Mouse (Mus musculus): ENCODE results near the gene Cox6a2. TPM values are rescaled to one million over a fixed set of nuclear protein-coding genes. Genes with fewer than 3 reads are reported as not detected.
A peak's percentile ranks its signal among the peaks of the same experiment; 100 is the strongest.

Gene Cox6a2
- polyA plus RNA-seq, 1 experiment from 2014 or later = 1,148 TPM

- Histone ChIP-seq H3K9me3 (replicated peaks; ENCODE audit: control insufficient read depth, low read length) (no peaks in the 10 kb centered on the region), H3K9ac (ENCODE audit: low read length) (peak overlapping the region; percentile 89), H3K36me3 (ENCODE audit: control insufficient read depth, insufficient read depth) (peaks cover 18% of the 10 kb centered on the region), H3K27ac (ENCODE audit: low read length) (peak overlapping the region; percentile 99), H3K4me3 (ENCODE audit: low read length) (peak overlapping the region; percentile 86), H3K27me3 (ENCODE audit: control insufficient read depth, insufficient read depth, low read length) (no peaks in the 10 kb centered on the region), H3K4me1 (ENCODE audit: control insufficient read depth, insufficient read depth, low read length) (peaks cover 15% of the 10 kb centered on the region), H3K4me2 (ENCODE audit: low read depth, low read length) (peak overlapping the region; percentile 78)
- WGBS = 0% methylated on average over 25 of the region's 25 CpGs
- ATAC-seq (replicated peaks; ENCODE audit: extremely low read depth, insufficient read depth, low FRiP score) = no peak
Observed at GRCm38 (mm10) chr7:128237593-128237926, 31.4 kb upstream of the Cox6a2 start.

- ATAC-seq (replicated peaks; ENCODE audit: extremely low read depth, insufficient read depth, low FRiP score) = no peak; the same call in 1 of the 2 replicates
- Histone ChIP-seq H3K27me3 (ENCODE audit: control insufficient read depth, insufficient read depth, low read length) (no peaks in the 10 kb centered on the region), H3K9me3 (replicated peaks; ENCODE audit: control insufficient read depth, low read length) (no peaks in the 10 kb centered on the region), H3K4me3 (ENCODE audit: low read length) (peak within 1 kb of the TSS; percentile 86), H3K4me1 (ENCODE audit: control insufficient read depth, insufficient read depth, low read length) (peaks cover 15% of the 10 kb centered on the region), H3K27ac (ENCODE audit: low read length) (peak within 1 kb of the TSS; percentile 99), H3K4me2 (ENCODE audit: low read depth, low read length) (peak within 1 kb of the TSS; percentile 78), H3K9ac (ENCODE audit: low read length) (peak within 1 kb of the TSS; percentile 89), H3K36me3 (ENCODE audit: control insufficient read depth, insufficient read depth) (peaks cover 13% of the 10 kb centered on the region)
- WGBS = 24% methylated on average over 37 of the region's 37 CpGs
Observed at GRCm38 (mm10) chr7:128236856-128237592, 30.8 kb upstream of the Cox6a2 start, which contains the start of gene Armc5. Armc5 (plus strand) TSS chr7:128237342.

- ATAC-seq (replicated peaks; ENCODE audit: extremely low read depth, insufficient read depth, low FRiP score) = no peak
- H3K4me3 ChIP-seq (ENCODE audit: low read length) = no peak overlapping the region
- 91% methylated on average over 13 of the region's 13 CpGs for WGBS
- peaks cover 9% of the 10 kb centered on the region for H3K36me3 ChIP-seq (ENCODE audit: control insufficient read depth, insufficient read depth)
- no peaks in the 10 kb centered on the region; the same call in 1 of the 2 replicates for H3K9me3 ChIP-seq (replicated peaks; ENCODE audit: control insufficient read depth, low read length)
- no peak overlapping the region for H3K27ac ChIP-seq (ENCODE audit: low read length)
- H3K27me3 ChIP-seq (ENCODE audit: control insufficient read depth, insufficient read depth, low read length) = no peaks in the 10 kb centered on the region
- peak overlapping the region; percentile 78 for H3K4me2 ChIP-seq (ENCODE audit: low read depth, low read length)
- H3K9ac ChIP-seq (ENCODE audit: low read length) = peak overlapping the region; percentile 89
- peaks cover 15% of the 10 kb centered on the region for H3K4me1 ChIP-seq (ENCODE audit: control insufficient read depth, insufficient read depth, low read length)
Observed at GRCm38 (mm10) chr7:128236426-128236825, 30.2 kb upstream of the Cox6a2 start.

- H3K27ac ChIP-seq (ENCODE audit: low read length) = no peak overlapping the region
- H3K4me3 ChIP-seq (ENCODE audit: low read length) = no peak overlapping the region
- ATAC-seq (replicated peaks; ENCODE audit: extremely low read depth, insufficient read depth, low FRiP score) = no peak
- H3K9ac ChIP-seq (ENCODE audit: low read length) = no peak overlapping the region
- no peaks in the 10 kb centered on the region; the same call in 1 of the 2 replicates for H3K9me3 ChIP-seq (replicated peaks; ENCODE audit: control insufficient read depth, low read length)
- peaks cover 15% of the 10 kb centered on the region for H3K4me1 ChIP-seq (ENCODE audit: control insufficient read depth, insufficient read depth, low read length)
- WGBS = 75% methylated on average over 1 of the region's 1 CpGs
- H3K27me3 ChIP-seq (ENCODE audit: control insufficient read depth, insufficient read depth, low read length) = no peaks in the 10 kb centered on the region
- H3K4me2 ChIP-seq (ENCODE audit: low read depth, low read length) = no peak overlapping the region
- peaks cover 6% of the 10 kb centered on the region for H3K36me3 ChIP-seq (ENCODE audit: control insufficient read depth, insufficient read depth)
Observed at GRCm38 (mm10) chr7:128235481-128235880, 29.3 kb upstream of the Cox6a2 start.

- Histone ChIP-seq H3K4me1 (ENCODE audit: control insufficient read depth, insufficient read depth, low read length) (peaks cover 15% of the 10 kb centered on the region), H3K27ac (ENCODE audit: low read length) (no peak overlapping the region), H3K36me3 (ENCODE audit: control insufficient read depth, insufficient read depth) (no peaks in the 10 kb centered on the region; the same call in none of the 2 replicates), H3K27me3 (ENCODE audit: control insufficient read depth, insufficient read depth, low read length) (no peaks in the 10 kb centered on the region), H3K9ac (ENCODE audit: low read length) (no peak overlapping the region), H3K4me2 (ENCODE audit: low read depth, low read length) (no peak overlapping the region), H3K9me3 (replicated peaks; ENCODE audit: control insufficient read depth, low read length) (no peaks in the 10 kb centered on the region; the same call in 1 of the 2 replicates), H3K4me3 (ENCODE audit: low read length) (no peak overlapping the region)
- 86% methylated on average over 2 of the region's 2 CpGs for WGBS
- ATAC-seq (replicated peaks; ENCODE audit: extremely low read depth, insufficient read depth, low FRiP score) = no peak
Observed at GRCm38 (mm10) chr7:128234796-128235195, 28.6 kb upstream of the Cox6a2 start.

GRCm38 (mm10) chr7:128231741-128232140, 25.6 kb upstream of the Cox6a2 start:
- 30% methylated on average over 8 of the region's 8 CpGs for WGBS
- Histone ChIP-seq H3K4me3 (ENCODE audit: low read length) (no peak overlapping the region), H3K9ac (ENCODE audit: low read length) (no peak overlapping the region), H3K4me2 (ENCODE audit: low read depth, low read length) (no peak overlapping the region), H3K9me3 (replicated peaks; ENCODE audit: control insufficient read depth, low read length) (no peaks in the 10 kb centered on the region; the same call in 1 of the 2 replicates), H3K36me3 (ENCODE audit: control insufficient read depth, insufficient read depth) (no peaks in the 10 kb centered on the region), H3K4me1 (ENCODE audit: control insufficient read depth, insufficient read depth, low read length) (peaks cover 2% of the 10 kb centered on the region), H3K27ac (ENCODE audit: low read length) (no peak overlapping the region), H3K27me3 (ENCODE audit: control insufficient read depth, insufficient read depth, low read length) (no peaks in the 10 kb centered on the region)
- ATAC-seq (replicated peaks; ENCODE audit: extremely low read depth, insufficient read depth, low FRiP score) = no peak; the same call in 1 of the 2 replicates

GRCm38 (mm10) chr7:128220936-128221335, 14.7 kb upstream of the Cox6a2 start:
- Histone ChIP-seq H3K9ac (ENCODE audit: low read length) (no peak overlapping the region), H3K4me1 (ENCODE audit: control insufficient read depth, insufficient read depth, low read length) (no peaks in the 10 kb centered on the region), H3K27me3 (ENCODE audit: control insufficient read depth, insufficient read depth, low read length) (no peaks in the 10 kb centered on the region), H3K9me3 (replicated peaks; ENCODE audit: control insufficient read depth, low read length) (no peaks in the 10 kb centered on the region), H3K4me2 (ENCODE audit: low read depth, low read length) (no peak overlapping the region), H3K36me3 (ENCODE audit: control insufficient read depth, insufficient read depth) (no peaks in the 10 kb centered on the region), H3K4me3 (ENCODE audit: low read length) (no peak overlapping the region), H3K27ac (ENCODE audit: low read length) (no peak overlapping the region)
- ATAC-seq (replicated peaks; ENCODE audit: extremely low read depth, insufficient read depth, low FRiP score) = no peak
- WGBS = 88% methylated on average over 3 of the region's 3 CpGs

GRCm38 (mm10) chr7:128219952-128220351, 13.8 kb upstream of the Cox6a2 start:
- ATAC-seq (replicated peaks; ENCODE audit: extremely low read depth, insufficient read depth, low FRiP score) = no peak
- Histone ChIP-seq H3K9me3 (replicated peaks; ENCODE audit: control insufficient read depth, low read length) (no peaks in the 10 kb centered on the region), H3K36me3 (ENCODE audit: control insufficient read depth, insufficient read depth) (no peaks in the 10 kb centered on the region), H3K27me3 (ENCODE audit: control insufficient read depth, insufficient read depth, low read length) (no peaks in the 10 kb centered on the region), H3K4me1 (ENCODE audit: control insufficient read depth, insufficient read depth, low read length) (no peaks in the 10 kb centered on the region), H3K4me3 (ENCODE audit: low read length) (no peak overlapping the region), H3K27ac (ENCODE audit: low read length) (no peak overlapping the region), H3K4me2 (ENCODE audit: low read depth, low read length) (no peak overlapping the region), H3K9ac (ENCODE audit: low read length) (no peak overlapping the region)
- WGBS = 58% methylated on average over 4 of the region's 4 CpGs

- Histone ChIP-seq H3K27me3 (ENCODE audit: control insufficient read depth, insufficient read depth, low read length) (no peaks in the 10 kb centered on the region), H3K9me3 (replicated peaks; ENCODE audit: control insufficient read depth, low read length) (no peaks in the 10 kb centered on the region), H3K4me2 (ENCODE audit: low read depth, low read length) (no peak overlapping the region), H3K9ac (ENCODE audit: low read length) (no peak overlapping the region), H3K36me3 (ENCODE audit: control insufficient read depth, insufficient read depth) (no peaks in the 10 kb centered on the region), H3K27ac (ENCODE audit: low read length) (no peak overlapping the region), H3K4me3 (ENCODE audit: low read length) (no peak overlapping the region), H3K4me1 (ENCODE audit: control insufficient read depth, insufficient read depth, low read length) (peaks cover 3% of the 10 kb centered on the region; the same call in 1 of the 2 replicates)
- ATAC-seq (replicated peaks; ENCODE audit: extremely low read depth, insufficient read depth, low FRiP score) = no peak
- WGBS = 51% methylated on average over 3 of the region's 3 CpGs
Observed at GRCm38 (mm10) chr7:128209826-128210225, 3.6 kb upstream of the Cox6a2 start.
